Mouse (Mus musculus): ENCODE measurements around the gene Polg. TPM values are rescaled to one million over a fixed set of nuclear protein-coding genes. Genes with fewer than 3 reads are reported as not detected.

The Polg gene
- polyA plus RNA-seq, 1 experiment from 2014 or later: 41.1 TPM

DNA sequence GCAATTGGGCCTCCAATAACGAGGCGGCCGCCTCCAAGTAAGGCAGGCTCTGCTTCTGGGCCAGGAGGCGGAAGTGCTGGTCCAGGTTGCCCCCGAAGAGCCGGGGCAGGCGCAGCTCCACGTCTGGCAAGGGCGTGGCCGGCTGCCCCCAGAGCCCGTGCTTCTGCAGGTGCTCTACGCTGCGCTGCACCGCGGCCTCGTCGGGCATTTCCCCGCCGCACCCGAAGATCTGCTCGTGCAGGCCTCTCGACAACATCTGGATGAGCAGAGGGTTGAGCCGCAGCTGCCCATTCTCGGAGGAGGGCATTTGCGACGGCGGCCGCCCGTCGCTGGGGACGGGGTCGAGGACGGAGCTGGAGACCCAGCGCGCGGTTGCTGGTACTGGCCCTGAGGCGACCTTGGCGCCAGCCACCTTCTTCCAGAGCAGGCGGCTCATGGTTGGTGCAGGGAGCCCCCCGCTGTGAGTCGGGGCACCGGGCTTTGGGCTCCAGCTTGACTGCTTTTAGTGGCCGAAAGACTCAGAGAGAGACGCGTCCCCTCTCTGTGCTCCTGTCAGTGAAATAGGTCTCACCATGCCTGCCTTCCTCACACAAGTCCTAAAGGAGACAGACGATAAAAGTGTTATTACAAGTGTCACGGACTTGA, 1.3 kb downstream of the Polg start:
- Histone ChIP-seq H3K9ac (ENCODE audit: low read depth, low read length) (peak overlapping the region; percentile 90), H3K36me3 (ENCODE audit: control insufficient read depth, insufficient read depth, low read length) (peaks cover 30% of the 10 kb centered on the region), H3K27me3 (replicated peaks; ENCODE audit: control insufficient read depth, insufficient read depth, low read length) (no peaks in the 10 kb centered on the region), H3K4me2 (peak overlapping the region; percentile 100), H3K27ac (ENCODE audit: low read depth, low read length) (0 out of 2 replicates have a peak overlapping the region, but pooled peaks have one; percentile 80), H3K9me3 (ENCODE audit: control insufficient read depth, low read length) (no peaks in the 10 kb centered on the region), H3K4me3 (ENCODE audit: low read depth, low read length) (peak overlapping the region; percentile 88), H3K4me1 (replicated peaks; ENCODE audit: control insufficient read depth, insufficient read depth, low read length) (peaks cover 38% of the 10 kb centered on the region)
- WGBS: 7% methylated on average over 47 of the region's 47 CpGs
- ATAC-seq (replicated peaks; ENCODE audit: low FRiP score) (no peak), DNase-seq (ENCODE audit: low spot score) (peak; percentile 48)

DNA sequence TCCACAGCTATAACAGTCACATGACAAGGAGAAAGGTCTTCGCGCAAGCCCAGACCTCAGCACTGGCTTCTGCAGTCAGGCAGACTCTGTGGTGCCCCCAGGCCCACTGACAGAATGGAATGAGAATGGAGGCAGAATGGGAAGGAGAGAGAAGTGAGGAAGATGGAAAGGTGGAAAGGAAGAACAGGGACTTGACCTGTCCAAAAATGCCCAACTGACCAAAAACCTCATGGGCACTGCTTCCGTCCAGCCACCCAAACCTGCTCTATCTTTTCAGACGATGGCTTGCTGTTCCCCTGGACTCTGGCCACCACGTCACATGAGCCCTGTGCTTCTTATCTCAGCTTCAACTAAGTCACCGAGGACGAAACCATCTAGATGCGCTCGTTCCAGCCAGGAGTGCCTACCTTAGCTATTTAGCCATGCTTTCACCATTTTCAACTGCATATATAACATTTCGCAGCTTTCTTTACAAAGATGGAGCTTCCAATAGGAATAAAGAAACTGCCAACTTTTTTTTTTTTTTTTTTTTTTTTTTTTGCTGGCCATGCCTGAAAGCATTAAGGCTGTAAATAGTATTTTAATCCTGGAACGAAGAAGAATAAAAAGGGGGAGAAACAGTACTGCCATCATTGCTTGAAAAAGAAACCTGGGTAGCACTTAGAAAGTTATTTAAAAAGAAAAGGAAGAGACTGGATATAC, 2.6 kb downstream of the Polg start:
- no peak overlapping the region for H3K4me3 ChIP-seq (ENCODE audit: low read depth, low read length)
- H3K36me3 ChIP-seq (ENCODE audit: control insufficient read depth, insufficient read depth, low read length): peaks cover 43% of the 10 kb centered on the region
- H3K27ac ChIP-seq (ENCODE audit: low read depth, low read length): no peak overlapping the region
- DNase-seq (ENCODE audit: low spot score) (no peak), ATAC-seq (replicated peaks; ENCODE audit: low FRiP score) (no peak)
- no peak overlapping the region for H3K9ac ChIP-seq (ENCODE audit: low read depth, low read length)
- H3K4me2 ChIP-seq: peak overlapping the region; percentile 34
- no peaks in the 10 kb centered on the region for H3K9me3 ChIP-seq (ENCODE audit: control insufficient read depth, low read length)
- WGBS: 73% methylated on average over 11 of the region's 11 CpGs
- H3K27me3 ChIP-seq (replicated peaks; ENCODE audit: control insufficient read depth, insufficient read depth, low read length): no peaks in the 10 kb centered on the region
- H3K4me1 ChIP-seq (replicated peaks; ENCODE audit: control insufficient read depth, insufficient read depth, low read length): peaks cover 27% of the 10 kb centered on the region

DNA sequence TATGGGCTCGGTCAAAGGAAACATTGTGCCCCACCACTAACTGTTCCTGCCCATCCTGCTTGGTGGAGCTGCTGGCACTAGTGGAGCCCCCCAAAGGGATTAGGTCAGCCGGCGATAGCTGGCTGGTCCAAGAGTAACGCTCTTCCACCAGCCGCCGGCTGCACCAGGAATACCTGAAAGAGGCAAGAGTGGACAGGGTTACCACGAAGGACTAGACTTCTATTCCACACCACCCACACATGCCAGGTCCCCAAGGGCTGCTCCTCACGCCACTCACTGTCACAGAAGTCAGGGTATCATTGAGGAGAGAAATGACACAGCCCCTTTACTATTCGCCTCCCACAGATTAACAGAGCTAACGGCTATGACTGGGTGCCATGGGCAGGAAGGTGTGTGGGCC, 4.4 kb downstream of the Polg start:
- Histone ChIP-seq H3K36me3 (ENCODE audit: control insufficient read depth, insufficient read depth, low read length) (peaks cover 53% of the 10 kb centered on the region), H3K4me3 (ENCODE audit: low read depth, low read length) (no peak overlapping the region), H3K4me2 (no peak overlapping the region), H3K4me1 (replicated peaks; ENCODE audit: control insufficient read depth, insufficient read depth, low read length) (peaks cover 19% of the 10 kb centered on the region), H3K27ac (ENCODE audit: low read depth, low read length) (no peak overlapping the region), H3K9ac (ENCODE audit: low read depth, low read length) (no peak overlapping the region), H3K27me3 (replicated peaks; ENCODE audit: control insufficient read depth, insufficient read depth, low read length) (no peaks in the 10 kb centered on the region), H3K9me3 (ENCODE audit: control insufficient read depth, low read length) (no peaks in the 10 kb centered on the region)
- ATAC-seq (replicated peaks; ENCODE audit: low FRiP score) (no peak), DNase-seq (ENCODE audit: low spot score) (no peak)
- WGBS: 89% methylated on average over 10 of the region's 10 CpGs

DNA sequence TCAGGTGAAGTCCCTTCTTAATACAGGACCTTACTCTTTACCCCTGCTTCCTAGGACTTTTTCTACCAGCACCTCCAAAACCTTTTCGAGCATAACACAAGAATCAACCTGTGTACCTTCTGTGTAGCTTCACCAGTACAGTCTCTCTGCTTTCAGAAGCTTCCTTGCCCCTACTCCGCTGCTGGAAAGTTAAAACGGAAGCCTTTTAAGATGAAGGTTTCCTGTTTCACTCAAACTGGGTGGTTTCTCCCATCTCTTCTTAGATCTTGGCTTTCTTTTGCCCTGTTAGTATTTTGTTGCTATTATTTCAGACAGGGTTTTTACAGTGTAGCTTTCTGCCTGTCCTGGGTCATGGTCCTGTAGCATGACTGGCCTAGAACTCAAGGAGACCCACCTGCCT, 18.7 kb downstream of the Polg start:
- no peaks in the 10 kb centered on the region for H3K9me3 ChIP-seq (ENCODE audit: control insufficient read depth, low read length)

DNA sequence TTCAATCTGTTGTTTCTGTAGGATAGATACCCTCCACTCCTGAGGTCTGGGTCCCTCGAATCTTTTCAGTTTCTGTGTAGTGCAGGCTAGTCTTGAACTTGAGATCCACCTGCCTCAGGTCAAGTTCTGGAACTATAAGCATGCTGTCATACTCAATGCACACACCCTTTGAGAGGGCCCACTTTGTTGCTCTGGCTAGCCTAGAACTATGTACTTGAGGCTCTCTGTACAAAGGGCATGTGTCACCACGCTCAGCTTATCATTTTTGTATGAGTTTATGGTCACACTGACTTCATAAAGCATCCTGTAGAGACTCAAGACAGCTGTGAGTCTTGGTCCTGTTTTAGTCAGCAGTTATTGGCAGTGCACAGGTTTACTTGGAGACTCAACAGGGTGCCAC, 19.1 kb downstream of the Polg start:
- no peak overlapping the region for H3K4me3 ChIP-seq (ENCODE audit: low read depth, low read length)
- no peak for ATAC-seq (replicated peaks; ENCODE audit: low FRiP score)
- WGBS: 81% methylated on average over 2 of the region's 2 CpGs
- no peaks in the 10 kb centered on the region for H3K4me1 ChIP-seq (replicated peaks; ENCODE audit: control insufficient read depth, insufficient read depth, low read length)
- H3K27me3 ChIP-seq (replicated peaks; ENCODE audit: control insufficient read depth, insufficient read depth, low read length): no peaks in the 10 kb centered on the region
- H3K36me3 ChIP-seq (ENCODE audit: control insufficient read depth, insufficient read depth, low read length): peaks cover 39% of the 10 kb centered on the region
- no peak overlapping the region for H3K4me2 ChIP-seq
- DNase-seq (ENCODE audit: low spot score): no peak
- no peaks in the 10 kb centered on the region for H3K9me3 ChIP-seq (ENCODE audit: control insufficient read depth, low read length)
- no peak overlapping the region for H3K9ac ChIP-seq (ENCODE audit: low read depth, low read length)
- no peak overlapping the region for H3K27ac ChIP-seq (ENCODE audit: low read depth, low read length)

More for the DNA sequence above, 18.7 kb downstream of the Polg start:
- H3K27me3 ChIP-seq (replicated peaks; ENCODE audit: control insufficient read depth, insufficient read depth, low read length): no peaks in the 10 kb centered on the region
- H3K27ac ChIP-seq (ENCODE audit: low read depth, low read length): no peak overlapping the region
- no peak overlapping the region for H3K4me3 ChIP-seq (ENCODE audit: low read depth, low read length)
- no peak overlapping the region for H3K4me2 ChIP-seq
- ATAC-seq (replicated peaks; ENCODE audit: low FRiP score) (no peak), DNase-seq (ENCODE audit: low spot score) (no peak)
- WGBS: 82% methylated on average over 3 of the region's 3 CpGs
- H3K36me3 ChIP-seq (ENCODE audit: control insufficient read depth, insufficient read depth, low read length): peaks cover 41% of the 10 kb centered on the region
- H3K9ac ChIP-seq (ENCODE audit: low read depth, low read length): no peak overlapping the region
- H3K4me1 ChIP-seq (replicated peaks; ENCODE audit: control insufficient read depth, insufficient read depth, low read length): no peaks in the 10 kb centered on the region

DNA sequence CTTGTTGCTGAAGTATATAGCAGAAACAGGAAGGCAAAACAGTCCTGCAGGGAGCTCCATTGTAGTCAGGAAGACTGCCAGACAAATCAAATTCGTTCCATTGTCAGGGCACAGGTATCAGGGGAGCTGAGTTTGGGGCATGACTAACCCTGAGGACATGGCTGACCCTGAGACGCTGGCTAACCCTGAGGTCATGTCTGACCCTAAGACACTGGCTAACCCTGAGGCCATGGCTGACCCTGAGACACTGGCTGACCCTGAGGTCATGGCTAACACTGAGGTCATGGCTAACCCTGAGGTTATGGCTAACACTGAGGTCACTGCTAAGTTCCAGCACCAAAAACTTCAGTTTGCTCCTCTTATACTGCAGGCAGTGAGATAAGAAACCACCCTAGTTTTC, 26.1 kb downstream of the Polg start:
- Histone ChIP-seq H3K4me3 (ENCODE audit: low read depth, low read length) (no peak overlapping the region), H3K27ac (ENCODE audit: low read depth, low read length) (no peak overlapping the region), H3K4me1 (replicated peaks; ENCODE audit: control insufficient read depth, insufficient read depth, low read length) (no peaks in the 10 kb centered on the region), H3K36me3 (ENCODE audit: control insufficient read depth, insufficient read depth, low read length) (peaks cover 17% of the 10 kb centered on the region), H3K4me2 (no peak overlapping the region), H3K27me3 (replicated peaks; ENCODE audit: control insufficient read depth, insufficient read depth, low read length) (no peaks in the 10 kb centered on the region), H3K9me3 (ENCODE audit: control insufficient read depth, low read length) (no peaks in the 10 kb centered on the region), H3K9ac (ENCODE audit: low read depth, low read length) (no peak overlapping the region)
- DNase-seq (ENCODE audit: low spot score) (no peak), ATAC-seq (replicated peaks; ENCODE audit: low FRiP score) (no peak)
- WGBS: 80% methylated on average over 2 of the region's 2 CpGs

DNA sequence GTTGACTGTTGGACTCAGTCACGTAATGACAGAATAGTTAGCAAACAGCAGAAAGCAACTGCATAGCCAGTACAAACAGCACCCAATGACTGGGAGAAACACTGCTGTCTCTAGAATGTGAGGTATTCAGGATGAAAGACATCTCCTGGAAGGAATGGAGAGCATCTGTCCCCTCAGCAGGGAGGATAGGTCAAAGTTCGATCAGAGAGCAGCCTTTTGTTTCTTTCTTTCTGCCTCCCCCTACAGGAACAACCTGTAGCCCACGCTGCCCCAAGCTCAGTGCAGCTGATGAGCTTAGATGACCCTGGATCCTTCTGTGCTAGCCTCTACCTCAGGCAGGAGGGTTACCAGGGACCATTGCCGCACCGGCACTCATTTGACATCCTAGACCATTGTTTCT, 37.9 kb downstream of the Polg start:
- Histone ChIP-seq H3K9ac (ENCODE audit: low read depth, low read length) (no peak overlapping the region), H3K27me3 (replicated peaks; ENCODE audit: control insufficient read depth, insufficient read depth, low read length) (no peaks in the 10 kb centered on the region), H3K27ac (ENCODE audit: low read depth, low read length) (no peak overlapping the region), H3K4me2 (no peak overlapping the region), H3K4me3 (ENCODE audit: low read depth, low read length) (no peak overlapping the region), H3K36me3 (ENCODE audit: control insufficient read depth, insufficient read depth, low read length) (peaks cover 3% of the 10 kb centered on the region; the same call in 1 of the 2 replicates), H3K4me1 (replicated peaks; ENCODE audit: control insufficient read depth, insufficient read depth, low read length) (no peaks in the 10 kb centered on the region), H3K9me3 (ENCODE audit: control insufficient read depth, low read length) (no peaks in the 10 kb centered on the region)
- WGBS: 64% methylated on average over 5 of the region's 5 CpGs
- ATAC-seq (replicated peaks; ENCODE audit: low FRiP score) (no peak), DNase-seq (ENCODE audit: low spot score) (no peak)

DNA sequence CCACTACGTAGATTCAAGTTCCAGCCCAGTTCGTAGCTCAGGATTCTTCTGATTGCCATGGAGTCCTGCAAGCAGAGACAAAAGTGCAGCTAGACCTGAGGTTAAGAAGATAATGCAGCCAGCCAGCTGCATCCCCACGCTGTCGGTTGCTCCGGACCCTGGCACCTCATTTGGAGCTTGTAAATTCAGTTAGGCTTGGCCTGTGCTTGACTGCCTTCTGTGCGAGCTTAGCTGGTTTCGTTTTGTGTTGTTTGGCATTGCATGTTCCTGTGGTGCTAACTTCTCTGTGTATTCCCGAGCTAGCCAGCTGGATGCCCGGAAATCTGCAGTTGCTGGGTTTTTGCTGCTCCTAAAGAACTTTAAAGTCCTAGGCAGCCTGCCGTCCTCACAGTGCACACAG, 40.4 kb downstream of the Polg start:
- no peaks in the 10 kb centered on the region for H3K4me1 ChIP-seq (replicated peaks; ENCODE audit: control insufficient read depth, insufficient read depth, low read length)
- no peak overlapping the region for H3K4me2 ChIP-seq
- no peak for DNase-seq (ENCODE audit: low spot score)
- no peak overlapping the region for H3K4me3 ChIP-seq (ENCODE audit: low read depth, low read length)
- ATAC-seq (replicated peaks; ENCODE audit: low FRiP score): no peak
- no peaks in the 10 kb centered on the region for H3K9me3 ChIP-seq (ENCODE audit: control insufficient read depth, low read length)
- WGBS: 87% methylated on average over 10 of the region's 10 CpGs
- no peak overlapping the region for H3K27ac ChIP-seq (ENCODE audit: low read depth, low read length)
- no peaks in the 10 kb centered on the region for H3K27me3 ChIP-seq (replicated peaks; ENCODE audit: control insufficient read depth, insufficient read depth, low read length)
- no peaks in the 10 kb centered on the region for H3K36me3 ChIP-seq (ENCODE audit: control insufficient read depth, insufficient read depth, low read length)
- H3K9ac ChIP-seq (ENCODE audit: low read depth, low read length): no peak overlapping the region

DNA sequence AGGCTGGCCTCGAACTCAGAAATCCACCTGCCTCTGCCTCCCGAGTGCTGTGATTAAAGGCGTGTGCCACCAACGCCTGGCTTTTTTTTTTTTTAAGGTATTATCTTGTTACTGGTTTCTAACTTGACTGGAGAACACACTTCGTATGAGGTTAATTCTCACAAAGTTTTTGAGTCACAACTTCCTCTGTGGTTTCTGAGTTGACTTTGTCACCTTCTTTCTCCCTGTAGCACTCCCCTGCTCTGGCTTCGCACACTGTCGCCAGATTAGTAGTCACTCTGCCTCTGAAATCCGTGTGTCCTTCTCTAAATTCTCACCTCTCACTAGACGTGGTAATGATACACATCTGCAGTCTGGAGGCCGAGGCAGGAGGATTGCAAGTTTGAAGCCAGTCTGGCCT, 43.3 kb downstream of the Polg start:
- Histone ChIP-seq H3K9ac (ENCODE audit: low read depth, low read length) (no peak overlapping the region), H3K4me1 (replicated peaks; ENCODE audit: control insufficient read depth, insufficient read depth, low read length) (no peaks in the 10 kb centered on the region), H3K4me3 (ENCODE audit: low read depth, low read length) (no peak overlapping the region), H3K4me2 (no peak overlapping the region), H3K9me3 (ENCODE audit: control insufficient read depth, low read length) (no peaks in the 10 kb centered on the region), H3K27ac (ENCODE audit: low read depth, low read length) (no peak overlapping the region), H3K36me3 (ENCODE audit: control insufficient read depth, insufficient read depth, low read length) (peaks cover 2% of the 10 kb centered on the region; the same call in 1 of the 2 replicates), H3K27me3 (replicated peaks; ENCODE audit: control insufficient read depth, insufficient read depth, low read length) (no peaks in the 10 kb centered on the region)
- ATAC-seq (replicated peaks; ENCODE audit: low FRiP score) (no peak), DNase-seq (ENCODE audit: low spot score) (no peak)
- WGBS: 81% methylated on average over 10 of the region's 10 CpGs
